Mouse (Mus musculus) CH12.LX (cell line): ENCODE results near the gene Ptcd3.

Experiments
- CHD2 ChIP-seq: IDR thresholded peaks from 2 replicates; pipeline ENCODE4 v1.6.1; 2011; ENCODE audit warnings: low read length, improper control_type of control experiment
- CTCF ChIP-seq, 2 experiments: IDR thresholded peaks in 1 of 2; conservative IDR thresholded peaks in 1 of 2; 2 replicates each; pipeline ENCODE4 v1.5.1; 2011 to 2012; ENCODE audit warnings: low read depth in 2 of 2, low read length in 2 of 2, improper control_type of control experiment in 1 of 2, inconsistent platforms in 1 of 2, mild to moderate bottlenecking in 1 of 2, moderate library complexity in 1 of 2
- EP300 ChIP-seq: IDR thresholded peaks from 2 replicates; pipeline ENCODE4 v1.6.1; 2011; ENCODE audit warnings: low read length, improper control_type of control experiment
- HCFC1 ChIP-seq: IDR thresholded peaks from 2 replicates; pipeline ENCODE4 v1.6.1; 2012; ENCODE audit warnings: low read depth, mild to moderate bottlenecking, inconsistent platforms, low read length, improper control_type of control experiment
- MAX ChIP-seq: IDR thresholded peaks from 2 replicates; pipeline ENCODE4 v1.6.1; 2011; ENCODE audit warnings: low read length, improper control_type of control experiment
- POLR2A ChIP-seq: IDR thresholded peaks from 2 replicates; pipeline ENCODE4 v1.6.1; 2011; ENCODE audit warnings: low read depth, mild to moderate bottlenecking, improper control_type of control experiment, low read length
- SIN3A ChIP-seq: IDR thresholded peaks from 2 replicates; pipeline ENCODE4 v1.6.1; 2012; ENCODE audit warnings: low read length, improper control_type of control experiment, inconsistent platforms
- SMC3 ChIP-seq: IDR thresholded peaks from 2 replicates; pipeline ENCODE4 v1.6.1; 2011; ENCODE audit warnings: low read depth, low read length, improper control_type of control experiment
- TBP ChIP-seq: conservative IDR thresholded peaks from 2 replicates; pipeline ENCODE4 v1.6.1; 2011; ENCODE audit warnings: low read depth, low read length, improper control_type of control experiment
- USF1 ChIP-seq: IDR thresholded peaks from 2 replicates; pipeline ENCODE4 v1.6.1; 2014; ENCODE audit warnings: low read depth, mild to moderate bottlenecking, inconsistent platforms, low read length, improper control_type of control experiment

- TF ChIP-seq USF1 (no peak), CTCF (conservative IDR thresholded peaks at IDR 0.05 in 1 of 2, IDR thresholded peaks at IDR 0.05 in 1 of 2; ENCODE audit: low read depth in 2 of 2, low read length in 2 of 2) (no peak), HCFC1 (no peak), EP300 (no peak), MAX (no peak), CHD2 (no peak), POLR2A (no peak), SIN3A (no peak), TBP (no peak), SMC3 (no peak)
Observed at GRCm38 (mm10) chr6:71950592-71950991, 42.0 kb upstream of the Ptcd3 start.
